Mouse (Mus musculus) midbrain, embryonic 14.5 days (tissue): ENCODE measurements at regions not wholly inside any gene's neighbourhood (a gene's known extent, or its start where the extent isn't known, plus 50 kb on each side); places are given as distances from the start of the nearest gene placed in this dataset.
A peak's percentile ranks its signal among the peaks of the same experiment; 100 is the strongest.
"Not testable (repeated sequence)": the region's sequence is repeated elsewhere in the genome, so short reads cannot be mapped to it uniquely, and the experiment has no call there.

Source experiments
- ATAC-seq: fragments of 200-750 bp; cut with Nextera tagmentation; 2 replicates; pipeline ENCODE4 v1.8.0; 2017; ENCODE audit warnings: moderate number of reproducible peaks, moderate library complexity; ENCODE audit not compliant: low FRiP score, low TSS enrichment
- DNase-seq: peaks from one replicate; pipeline ENCODE4 v3.0.0-alpha.2; 2015
- H3K27ac ChIP-seq: fragments of 300-500 bp; sonication (generic); replicated peaks from 2 replicates; pipeline ENCODE4 v1.5.1; 2014; ENCODE audit warnings: mild to moderate bottlenecking, low read depth, low read length, moderate library complexity
- H3K27me3 ChIP-seq: fragments of 300-500 bp; sonication (generic); 2 replicates; pipeline ENCODE4 v1.6.1; 2014; ENCODE audit warnings: low read length, control low read depth, mixed read lengths; ENCODE audit not compliant: control insufficient read depth, insufficient read depth
- H3K36me3 ChIP-seq: fragments of 300-500 bp; sonication (generic); 2 replicates; pipeline ENCODE4 v1.6.1; 2014; ENCODE audit warnings: low read length, control low read depth; ENCODE audit not compliant: control insufficient read depth, insufficient read depth
- H3K4me1 ChIP-seq: fragments of 300-500 bp; sonication (generic); 2 replicates; pipeline ENCODE4 v1.6.1; 2014; ENCODE audit warnings: mild to moderate bottlenecking, antibody characterized with exemption, low read length, control low read depth; ENCODE audit not compliant: control insufficient read depth, insufficient read depth
- H3K4me2 ChIP-seq: fragments of 300-500 bp; sonication (generic); 2 replicates; pipeline ENCODE4 v1.6.1; 2014; ENCODE audit warnings: mild to moderate bottlenecking, low read length, moderate library complexity
- H3K4me3 ChIP-seq: fragments of 300-500 bp; sonication (generic); replicated peaks from 2 replicates; pipeline ENCODE4 v1.5.1; 2014; ENCODE audit warnings: low read depth, low read length
- H3K9ac ChIP-seq: fragments of 300-500 bp; sonication (generic); replicated peaks from 2 replicates; pipeline ENCODE4 v1.6.1; 2014; ENCODE audit warnings: mild to moderate bottlenecking, low read length, moderate library complexity
- H3K9me3 ChIP-seq: fragments of 300-500 bp; sonication (generic); 2 replicates; pipeline ENCODE4 v1.6.1; 2016; ENCODE audit warnings: low read length, control low read depth, mixed read lengths; ENCODE audit not compliant: control insufficient read depth
- WGBS: fragments of 180-500 bp; shearing (Covaris S2); extraction: QIAGEN DNeasy Blood & Tissue Kit; methylation state at CpG from one replicate; pipeline ENCODE4 v1.1.7; 2014; 5-methylcytosine and 5-hydroxymethylcytosine counted together

DNA sequence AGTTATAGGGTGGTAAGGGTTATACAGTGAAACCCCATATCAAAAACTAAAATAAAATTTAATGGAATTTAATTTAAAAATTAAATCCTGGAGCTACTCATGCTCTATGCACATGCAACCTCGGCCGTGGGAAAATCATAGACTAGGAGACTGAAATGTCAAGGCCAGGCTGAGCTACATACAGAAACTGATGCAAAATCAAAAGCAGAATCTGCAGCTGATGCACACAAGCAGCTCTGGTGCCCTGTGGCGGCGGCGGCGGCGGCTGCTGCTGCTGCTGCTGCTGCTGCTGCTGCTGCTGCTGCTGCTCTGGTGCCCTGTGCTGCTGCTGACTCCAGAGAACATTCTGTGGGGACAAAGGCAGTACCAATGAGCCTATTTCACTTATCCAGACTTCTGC is 154.5 kb upstream of the Rapgef5 start:
- no peaks in the 10 kb centered on the region for H3K9me3 ChIP-seq
- H3K36me3 ChIP-seq, result no peaks in the 10 kb centered on the region
- no peak overlapping the region for H3K4me2 ChIP-seq
- WGBS, result 79% methylated on average over 7 of the region's 7 CpGs
- peak; percentile 45 for DNase-seq
- H3K27me3 ChIP-seq, result no peaks in the 10 kb centered on the region
- H3K27ac ChIP-seq, result no peak overlapping the region
- no peak overlapping the region for H3K9ac ChIP-seq
- ATAC-seq, result no peak
- no peak overlapping the region for H3K4me3 ChIP-seq
- peaks cover 9% of the 10 kb centered on the region; the same call in 1 of the 2 replicates for H3K4me1 ChIP-seq

- H3K4me3 ChIP-seq, H3K9ac ChIP-seq, DNase-seq, H3K4me1 ChIP-seq, H3K27ac ChIP-seq, H3K36me3 ChIP-seq, H3K4me2 ChIP-seq, H3K9me3 ChIP-seq, H3K27me3 ChIP-seq: not testable (repeated sequence)
- WGBS, result 44% methylated on average over 4 of the region's 4 CpGs
- peak; percentile 57; the same call in 1 of the 2 replicates for ATAC-seq
Observed at GRCm38 (mm10) chr12:117363457-117363856, 152.8 kb upstream of the Rapgef5 start.

DNA sequence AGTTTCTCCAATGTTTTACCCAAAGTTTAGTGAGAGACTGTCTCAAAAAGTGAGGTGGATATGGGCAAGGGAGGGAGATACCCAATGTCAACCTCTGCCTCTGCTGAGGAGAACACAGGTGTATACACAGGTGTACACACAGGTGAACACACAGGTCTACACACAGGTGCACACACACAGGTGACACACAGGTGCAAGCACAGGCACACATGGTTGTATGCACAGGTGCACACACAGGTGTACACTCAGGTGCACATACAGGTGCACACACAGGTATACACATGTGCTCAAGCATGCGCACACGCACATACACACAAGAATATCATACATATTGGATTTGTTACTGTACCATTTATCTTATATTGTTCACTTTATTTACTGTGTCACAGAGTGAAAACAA is 151.1 kb upstream of the Rapgef5 start:
- no peak overlapping the region for H3K9ac ChIP-seq
- H3K4me2 ChIP-seq, result no peak overlapping the region
- WGBS, result 99% methylated on average over 2 of the region's 2 CpGs
- H3K9me3 ChIP-seq, result no peaks in the 10 kb centered on the region
- H3K4me3 ChIP-seq, result no peak overlapping the region
- DNase-seq, result no peak
- no peaks in the 10 kb centered on the region for H3K27me3 ChIP-seq
- H3K4me1 ChIP-seq, result peaks cover 2% of the 10 kb centered on the region; the same call in 1 of the 2 replicates
- H3K27ac ChIP-seq, result no peak overlapping the region
- no peaks in the 10 kb centered on the region for H3K36me3 ChIP-seq
- no peak for ATAC-seq

DNA sequence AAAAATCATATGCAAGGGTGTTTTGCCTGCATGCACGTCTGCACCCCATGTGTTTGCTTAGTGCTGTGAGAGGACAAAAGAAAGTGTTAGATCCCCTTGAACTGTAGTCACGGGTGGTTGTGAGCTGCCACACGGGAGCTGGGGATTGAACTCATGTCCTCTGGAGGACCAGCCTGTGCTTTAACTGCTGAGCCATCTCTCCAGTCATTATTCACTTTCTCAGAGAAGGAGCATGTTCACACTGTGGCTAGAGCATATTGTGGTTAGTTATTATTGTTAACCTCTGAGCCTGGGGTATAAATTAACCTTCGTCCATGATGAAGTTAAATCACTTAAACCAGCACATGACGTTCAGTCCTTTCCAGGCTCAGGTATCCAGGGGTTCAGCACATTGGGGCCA is 150.4 kb upstream of the Rapgef5 start:
- Histone ChIP-seq H3K27me3 (no peaks in the 10 kb centered on the region), H3K36me3 (no peaks in the 10 kb centered on the region), H3K4me1 (no peaks in the 10 kb centered on the region), H3K4me2 (no peak overlapping the region), H3K9me3 (no peaks in the 10 kb centered on the region), H3K9ac (no peak overlapping the region), H3K4me3 (no peak overlapping the region), H3K27ac (no peak overlapping the region)
- 56% methylated on average over 5 of the region's 5 CpGs for WGBS
- no peak for ATAC-seq
- no peak for DNase-seq

GRCm38 (mm10) chr12:117378297-117378887 is 137.9 kb upstream of the Rapgef5 start:
- 81% methylated on average over 21 of the region's 21 CpGs for WGBS
- ATAC-seq, result no peak

DNA sequence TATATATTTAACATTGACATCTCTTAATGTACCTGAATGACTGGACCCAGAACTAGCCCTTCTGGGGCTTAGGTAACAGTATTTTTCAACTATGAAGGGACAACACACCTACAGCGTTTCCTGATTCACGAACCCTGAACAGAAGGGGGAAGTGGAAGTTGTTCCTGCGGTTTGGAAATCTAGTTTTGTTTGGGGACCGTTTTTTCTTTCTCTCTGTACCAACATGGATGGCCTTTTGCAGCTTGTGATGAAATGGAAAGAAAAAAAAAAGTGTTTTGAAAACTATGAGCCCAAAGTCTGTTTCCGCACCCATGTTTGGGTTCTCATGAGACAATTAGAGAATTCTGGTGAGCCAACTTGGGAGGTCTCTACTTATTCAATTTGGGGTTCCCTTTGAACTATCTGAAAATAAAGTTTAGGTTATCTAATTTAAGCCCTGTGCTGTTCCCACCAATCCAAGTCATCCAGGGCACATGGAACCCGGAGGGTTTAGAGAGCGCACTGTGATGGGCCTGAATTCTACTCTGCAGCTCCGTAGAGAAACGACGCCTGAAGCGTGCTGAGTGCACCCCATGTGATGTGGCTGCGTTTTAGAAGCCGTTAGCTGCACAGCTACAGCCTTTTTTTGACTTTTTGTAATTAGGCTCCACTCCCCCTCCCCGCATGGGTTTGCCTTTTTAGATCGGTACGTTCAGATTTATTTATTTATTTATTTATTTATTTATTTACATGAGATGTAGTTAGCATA is 137.0 kb upstream of the Rapgef5 start:
- no peak for ATAC-seq

More at GRCm38 (mm10) chr12:117378297-117378887, 137.9 kb upstream of the Rapgef5 start:
- Histone ChIP-seq H3K4me2 (no peak overlapping the region), H3K4me1 (no peaks in the 10 kb centered on the region), H3K36me3 (no peaks in the 10 kb centered on the region), H3K9ac (no peak overlapping the region), H3K4me3 (no peak overlapping the region), H3K27ac (no peak overlapping the region), H3K27me3 (no peaks in the 10 kb centered on the region), H3K9me3 (no peaks in the 10 kb centered on the region)
- no peak for DNase-seq

GRCm38 (mm10) chr12:117380836-117381235 is 135.4 kb upstream of the Rapgef5 start:
- Histone ChIP-seq H3K27ac (no peak overlapping the region), H3K27me3 (no peaks in the 10 kb centered on the region), H3K4me1 (no peaks in the 10 kb centered on the region), H3K4me3 (no peak overlapping the region), H3K9me3 (no peaks in the 10 kb centered on the region), H3K9ac (no peak overlapping the region), H3K4me2 (no peak overlapping the region), H3K36me3 (no peaks in the 10 kb centered on the region)
- DNase-seq, result no peak
- 75% methylated on average over 6 of the region's 6 CpGs for WGBS
- no peak for ATAC-seq

More for the DNA sequence above, 137.0 kb upstream of the Rapgef5 start:
- no peak for DNase-seq
- WGBS, result 89% methylated on average over 16 of the region's 16 CpGs
- Histone ChIP-seq H3K9me3 (no peaks in the 10 kb centered on the region), H3K4me1 (no peaks in the 10 kb centered on the region), H3K27me3 (no peaks in the 10 kb centered on the region), H3K27ac (no peak overlapping the region), H3K36me3 (no peaks in the 10 kb centered on the region), H3K4me2 (no peak overlapping the region), H3K9ac (no peak overlapping the region), H3K4me3 (no peak overlapping the region)

- DNase-seq, H3K4me3 ChIP-seq, H3K27ac ChIP-seq, H3K27me3 ChIP-seq, H3K4me1 ChIP-seq, H3K9ac ChIP-seq, H3K9me3 ChIP-seq, ATAC-seq, H3K4me2 ChIP-seq, H3K36me3 ChIP-seq: not testable (repeated sequence)
- 20% methylated on average over 1 of the region's 4 CpGs for WGBS
Observed at GRCm38 (mm10) chr12:117382727-117383126, 133.6 kb upstream of the Rapgef5 start.
